Mouse (Mus musculus) cortical plate, adult 2 months (tissue): ENCODE results near the gene Zswim9. TPM values are rescaled to one million over a fixed set of nuclear protein-coding genes. Genes with fewer than 3 reads are reported as not detected.
"Not testable (repeated sequence)": the region's sequence is repeated elsewhere in the genome, so short reads cannot be mapped to it uniquely, and the experiment has no call there.

Experiments
- H3K27ac ChIP-seq: fragments of 200-500 bp; 2 replicates; pipeline ENCODE4 v1.5.1; 2012; ENCODE audit warnings: low read length, control low read depth, inconsistent platforms; ENCODE audit not compliant: insufficient read depth
- H3K4me1 ChIP-seq: fragments of 200-500 bp; 2 replicates; pipeline ENCODE4 v1.6.1; 2011; ENCODE audit warnings: low read length; ENCODE audit not compliant: control insufficient read depth, insufficient read depth
- H3K4me3 ChIP-seq: fragments of 200-500 bp; 2 replicates; pipeline ENCODE4 v1.5.1; 2011; ENCODE audit warnings: mild to moderate bottlenecking, low read length, control low read depth; ENCODE audit not compliant: insufficient read depth
- CTCF ChIP-seq: fragments of 200-500 bp; IDR thresholded peaks from 2 replicates; pipeline ENCODE4 v1.5.1; 2011; ENCODE audit warnings: mild to moderate bottlenecking, control low read depth, low read length; ENCODE audit not compliant: insufficient read depth; ENCODE audit errors: extremely low read depth
- POLR2A ChIP-seq: fragments of 200-500 bp; IDR thresholded peaks from 2 replicates; pipeline ENCODE4 v1.6.1; 2011; ENCODE audit warnings: mild to moderate bottlenecking, low read length, control low read depth; ENCODE audit not compliant: insufficient read depth; ENCODE audit errors: extremely low read depth
- polyA plus RNA-seq: library from polyadenylated mRNA; depleted of rRNA; stranded (reverse); fragments of >200 nt; gene quantifications from 2 replicates; pipeline ENCODE4 v1.2.3, GENCODE M21; 2012

Zswim9 gene
- polyA plus RNA-seq, 1 experiment: 8.5 TPM

DNA sequence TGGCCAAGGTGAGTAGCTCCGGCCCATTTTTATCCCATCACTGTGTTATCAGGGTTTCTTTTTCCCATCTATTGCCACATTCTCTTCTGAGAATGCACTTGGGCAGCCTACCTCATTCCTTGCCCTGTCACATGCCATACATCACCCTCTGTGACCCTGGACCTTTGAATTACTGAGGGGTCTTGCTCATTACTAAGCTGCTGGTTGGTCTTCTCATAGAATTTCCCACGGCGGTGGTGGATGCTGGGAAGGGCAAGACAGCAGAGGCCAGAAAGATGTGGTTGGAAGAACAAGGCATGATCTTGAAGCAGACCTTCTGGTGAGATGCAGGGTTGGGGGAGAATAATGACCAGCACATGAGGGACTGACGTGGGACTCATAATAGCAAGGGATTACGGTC lies 20.3 kb upstream of the Zswim9 start:
- TF ChIP-seq POLR2A (no peak), CTCF (no peak)
- no peak overlapping the region for H3K27ac ChIP-seq
- no peak overlapping the region for H3K4me3 ChIP-seq
- H3K4me1 ChIP-seq: no peaks in the 10 kb centered on the region

DNA sequence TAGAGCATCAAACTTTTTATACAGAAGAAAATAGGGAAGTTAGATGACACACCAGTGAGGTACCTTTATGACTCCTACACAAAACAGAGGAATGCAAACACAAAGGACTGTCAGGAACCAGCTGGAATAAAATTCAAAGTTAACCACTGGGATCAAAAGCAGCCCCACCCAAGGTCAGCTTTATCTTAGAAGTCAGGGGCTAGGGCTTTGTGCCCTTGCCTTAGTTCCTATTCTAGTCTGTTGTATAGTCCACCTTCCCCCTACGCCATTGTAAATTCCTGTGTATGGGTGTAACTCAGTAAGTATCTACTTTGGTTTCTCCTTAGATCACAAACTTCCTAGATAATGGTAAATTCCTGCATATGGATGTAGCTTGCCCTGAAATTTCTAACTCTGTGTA lies 19.1 kb upstream of the Zswim9 start:
- Histone ChIP-seq H3K4me3 (no peak overlapping the region), H3K27ac (no peak overlapping the region), H3K4me1 (no peaks in the 10 kb centered on the region)
- no peak for TF ChIP-seq CTCF
- TF ChIP-seq POLR2A: no peak

DNA sequence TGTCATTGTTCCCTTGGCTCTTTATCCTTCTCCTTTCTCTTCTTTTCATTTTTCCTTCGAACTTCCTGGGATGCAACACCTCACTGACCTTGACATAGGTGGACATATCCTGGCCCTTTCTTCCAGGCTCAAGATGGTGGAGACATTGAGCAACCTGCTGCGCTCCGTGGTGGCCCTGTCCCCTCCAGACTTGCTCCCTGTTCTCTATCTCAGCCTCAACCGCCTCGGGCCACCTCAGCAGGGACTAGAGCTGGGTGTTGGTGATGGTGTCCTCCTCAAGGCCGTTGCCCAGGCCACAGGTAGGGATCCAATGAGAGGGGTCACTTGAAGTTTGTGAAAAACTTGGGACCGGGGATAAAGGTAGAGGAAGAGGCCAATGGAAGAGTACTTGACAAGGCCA lies 16.7 kb upstream of the Zswim9 start:
- H3K27ac ChIP-seq: no peak overlapping the region
- no peaks in the 10 kb centered on the region for H3K4me1 ChIP-seq
- TF ChIP-seq CTCF (no peak), POLR2A (no peak)
- no peak overlapping the region for H3K4me3 ChIP-seq

DNA sequence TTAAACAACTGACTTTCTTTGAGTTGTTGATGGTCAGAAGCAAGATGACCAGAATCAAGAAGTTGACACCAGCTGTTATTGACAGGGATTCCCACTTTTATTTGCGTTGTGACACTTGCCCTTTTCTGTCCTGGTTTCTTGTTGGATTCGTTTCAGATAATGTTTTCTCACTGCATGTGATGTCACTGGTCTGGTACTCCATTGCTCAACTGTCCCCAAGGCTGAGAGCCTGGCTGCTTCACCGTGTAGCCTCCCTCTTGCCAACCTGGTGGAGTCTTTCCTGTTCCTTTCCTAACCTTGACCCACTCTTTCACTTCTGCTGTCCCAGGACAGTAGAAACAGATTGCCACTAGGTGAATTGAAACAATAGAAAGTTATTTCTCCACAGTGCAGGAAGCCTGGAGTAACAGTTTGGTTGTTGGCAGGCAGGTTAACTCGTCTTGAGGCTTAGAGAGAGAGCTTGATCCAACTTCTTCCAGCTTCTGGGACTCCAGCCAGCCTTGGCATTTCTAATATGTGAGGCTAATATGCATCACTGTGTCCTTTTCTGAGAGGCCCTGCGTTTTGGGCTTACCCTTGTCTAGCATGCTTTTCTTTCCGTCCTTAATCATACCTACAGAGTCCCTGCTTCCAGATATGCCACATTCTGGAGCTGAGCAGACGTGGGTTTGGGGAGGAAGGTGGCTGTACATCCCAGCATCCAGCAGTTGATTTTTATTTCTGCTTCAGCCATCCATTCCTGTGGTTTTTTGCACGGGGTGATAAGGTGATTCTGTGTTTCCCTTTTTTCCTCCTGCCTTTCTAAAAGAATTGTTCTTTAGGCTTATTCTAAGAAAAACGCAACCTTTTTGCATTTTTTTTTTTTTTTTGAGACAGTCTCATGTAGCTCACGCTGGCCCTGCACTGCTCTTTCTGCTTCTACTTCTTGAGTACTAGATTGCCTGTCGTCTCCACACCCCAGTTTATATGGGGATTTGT lies 15.6 kb upstream of the Zswim9 start:
- H3K4me1 ChIP-seq: no peaks in the 10 kb centered on the region
- no peak overlapping the region for H3K4me3 ChIP-seq
- TF ChIP-seq CTCF (no peak), POLR2A (no peak)
- H3K27ac ChIP-seq: no peak overlapping the region

DNA sequence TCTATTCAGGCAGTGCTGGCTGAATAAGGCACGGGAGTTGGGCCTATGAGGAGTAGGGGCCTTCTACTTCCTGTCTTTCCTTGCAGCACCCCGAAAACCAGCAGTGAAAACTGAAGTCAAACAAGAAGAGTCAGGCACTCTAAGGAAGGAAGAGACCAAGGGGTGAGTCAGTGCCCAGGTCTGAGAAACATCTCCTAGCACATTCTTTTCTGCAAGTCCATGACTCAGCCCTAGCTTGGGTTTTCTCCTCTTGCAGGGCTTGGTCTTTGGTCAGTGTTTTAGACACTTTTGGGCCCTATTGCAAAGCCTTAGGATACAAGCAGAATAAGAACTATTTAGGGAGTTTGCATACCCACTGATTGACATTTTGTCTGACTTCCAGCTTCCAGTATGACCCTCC lies 12.8 kb upstream of the Zswim9 start:
- Histone ChIP-seq H3K27ac (no peak overlapping the region), H3K4me1 (no peaks in the 10 kb centered on the region), H3K4me3 (no peak overlapping the region)
- TF ChIP-seq POLR2A (no peak), CTCF (no peak)

DNA sequence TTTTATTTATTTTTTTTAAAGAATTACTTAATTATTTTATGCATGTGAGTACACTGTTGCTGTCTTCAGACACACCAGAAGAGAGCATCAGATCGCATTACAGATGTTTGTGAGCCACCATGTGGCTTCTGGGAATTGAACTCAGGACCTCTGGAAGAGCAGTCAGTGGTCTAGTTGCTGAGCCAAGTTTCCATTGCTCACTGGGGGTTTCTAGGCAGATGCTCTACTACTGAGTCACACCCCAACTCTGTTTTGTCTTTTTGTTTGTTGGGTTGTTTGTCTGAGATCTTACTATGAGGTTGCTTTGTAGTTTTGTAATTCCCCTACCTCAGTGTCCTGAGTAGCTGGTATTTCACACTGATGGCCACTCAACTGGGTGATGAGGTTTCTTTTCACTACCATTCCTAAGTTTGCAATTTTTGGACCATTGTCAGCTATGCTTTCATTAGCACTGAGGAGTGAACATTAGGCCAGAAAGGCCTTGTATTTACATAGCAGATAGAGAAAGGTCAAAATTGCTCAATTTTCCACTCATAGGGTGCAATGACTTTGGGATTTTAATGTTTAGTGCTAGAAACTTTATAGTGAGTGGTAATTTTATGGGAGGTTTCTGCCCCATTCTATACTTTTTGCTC lies 11.6 kb upstream of the Zswim9 start:
- H3K27ac ChIP-seq: no peak overlapping the region
- no peak for TF ChIP-seq POLR2A
- no peak for TF ChIP-seq CTCF
- no peak overlapping the region for H3K4me3 ChIP-seq
- H3K4me1 ChIP-seq: no peaks in the 10 kb centered on the region

DNA sequence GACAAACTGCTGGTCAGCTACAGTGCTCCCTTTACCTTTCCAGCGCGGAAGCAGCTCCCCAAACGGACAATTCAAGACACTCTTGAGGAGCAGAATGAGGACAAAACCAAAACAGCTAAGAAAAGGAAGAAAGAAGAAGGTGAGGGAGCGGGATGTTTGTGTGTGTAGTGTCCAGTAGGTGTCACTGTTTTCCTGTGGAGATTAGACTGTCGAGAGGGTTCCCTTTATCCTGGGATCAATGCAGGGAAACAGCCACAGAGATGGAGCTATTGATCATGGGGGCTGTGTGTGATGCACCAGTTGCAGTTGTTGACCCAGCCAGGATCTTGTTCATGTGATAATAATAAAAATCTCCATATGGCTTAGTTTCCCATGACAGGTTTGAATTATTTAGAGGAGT lies 10.1 kb upstream of the Zswim9 start:
- no peaks in the 10 kb centered on the region for H3K4me1 ChIP-seq
- no peak overlapping the region for H3K4me3 ChIP-seq
- TF ChIP-seq CTCF (peak; percentile 51), POLR2A (no peak)
- no peak overlapping the region for H3K27ac ChIP-seq

DNA sequence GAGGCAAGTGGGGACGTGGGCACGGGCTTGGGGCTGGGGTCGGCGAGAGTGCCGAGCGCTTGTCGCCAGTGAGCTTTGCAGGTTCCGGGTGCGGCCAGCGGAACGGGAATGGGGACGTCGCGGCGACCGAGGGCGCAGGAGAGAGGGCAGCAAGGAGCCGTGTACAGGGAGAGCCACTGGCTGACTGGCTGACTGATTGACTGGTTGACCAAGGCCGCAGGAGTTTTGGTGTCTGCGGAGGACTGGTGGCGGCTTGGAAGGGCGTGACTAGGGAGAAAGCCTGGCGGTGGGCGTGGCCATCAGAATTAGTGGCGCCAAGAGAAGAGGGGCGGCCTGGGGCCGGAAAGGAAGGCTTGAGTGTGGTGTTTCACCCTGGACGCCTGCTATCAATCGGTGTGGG lies 436 bp upstream of the Zswim9 start:
- H3K4me1 ChIP-seq, H3K27ac ChIP-seq: not testable (repeated sequence)
- peak overlapping the region; percentile 98 for H3K4me3 ChIP-seq

DNA sequence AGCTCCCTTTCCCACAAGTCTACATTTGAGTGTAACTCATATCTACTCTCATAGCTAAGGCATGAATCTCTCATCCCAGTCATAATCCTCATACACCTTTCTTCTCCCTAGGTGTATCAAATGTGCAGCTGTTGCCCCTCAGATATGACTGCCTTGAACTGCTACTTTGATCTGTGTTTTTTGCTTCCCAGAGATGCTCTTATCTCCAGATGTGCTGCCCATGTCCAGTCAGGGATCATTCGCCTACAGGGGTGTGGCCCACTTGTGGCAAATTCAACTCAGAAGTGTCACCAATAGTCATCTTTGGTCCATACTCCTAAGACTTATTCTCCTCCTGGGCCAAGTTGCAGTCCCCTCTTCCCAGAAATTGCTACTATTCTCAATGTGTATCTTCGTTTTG lies 688 bp downstream of the Zswim9 start:
- no peak overlapping the region for H3K27ac ChIP-seq

DNA sequence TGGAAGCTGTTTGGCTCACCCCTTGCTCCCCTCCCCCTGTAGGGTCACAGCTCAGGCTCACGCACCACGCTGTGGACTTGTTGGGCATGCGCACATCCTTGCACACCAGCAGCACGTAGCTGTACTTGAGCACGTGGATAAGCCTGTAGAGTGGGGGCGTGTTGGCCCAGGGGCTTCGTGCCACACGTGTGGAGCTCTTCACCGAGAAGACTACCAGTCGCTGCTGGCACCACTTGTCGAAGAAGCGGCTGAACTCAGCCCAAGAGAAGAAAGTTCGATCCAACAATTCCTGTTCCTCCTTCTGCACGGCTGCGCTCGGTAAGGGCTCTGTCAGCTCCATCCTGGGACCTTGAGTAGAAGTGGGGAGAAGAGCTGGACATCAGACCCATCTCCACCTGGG lies 1.4 kb downstream of the Zswim9 start, which contains the start of gene Lig1:
TSS of gene Lig1 (plus strand) at position 203 of the 400 bp plus-strand sequence.
- Histone ChIP-seq H3K4me1 (peaks cover 2% of the 10 kb centered on the region), H3K27ac (peak within 1 kb of the TSS; percentile 95; the same call in 1 of the 2 replicates), H3K4me3 (peak within 1 kb of the TSS; percentile 98)
- TF ChIP-seq POLR2A (no peak), CTCF (no peak)

More for the DNA sequence above, 688 bp downstream of the Zswim9 start:
- TF ChIP-seq POLR2A (no peak), CTCF (no peak)
- Histone ChIP-seq H3K4me1 (peaks cover 2% of the 10 kb centered on the region), H3K4me3 (peak overlapping the region; percentile 98)
